Mouse (Mus musculus) E14TG2a.4 (cell line): ENCODE results near the gene Vmn1r227.

Experiments
- H3K27me3 ChIP-seq: 2 replicates; pipeline ENCODE4 v1.6.1; 2014; ENCODE audit warnings: low read length, control low read depth; ENCODE audit not compliant: insufficient read depth
- H3K36me3 ChIP-seq: 2 replicates; pipeline ENCODE4 v1.6.1; 2014; ENCODE audit warnings: low read length, control low read depth; ENCODE audit not compliant: insufficient read depth
- H3K4me1 ChIP-seq: replicated peaks from 2 replicates; pipeline ENCODE4 v1.6.1; 2014; ENCODE audit warnings: low read depth, low read length, control low read depth
- H3K4me3 ChIP-seq: replicated peaks from 2 replicates; pipeline ENCODE4 v1.5.1; 2014; ENCODE audit warnings: mild to moderate bottlenecking, low read length
- H3K9me3 ChIP-seq: 2 replicates; pipeline ENCODE4 v1.6.1; 2014; ENCODE audit warnings: low read length, control low read depth
- CTCF ChIP-seq: conservative IDR thresholded peaks from 2 replicates; pipeline ENCODE4 v1.5.1; 2014; ENCODE audit warnings: low read length
- NANOG ChIP-seq: IDR thresholded peaks from 2 replicates; pipeline ENCODE4 v1.6.1; 2014; ENCODE audit warnings: borderline replicate concordance, low read length, mixed read lengths
- POU5F1 ChIP-seq: IDR thresholded peaks from 2 replicates; pipeline ENCODE4 v1.6.1; 2014; ENCODE audit warnings: low read length, borderline replicate concordance

Gene Vmn1r227

DNA sequence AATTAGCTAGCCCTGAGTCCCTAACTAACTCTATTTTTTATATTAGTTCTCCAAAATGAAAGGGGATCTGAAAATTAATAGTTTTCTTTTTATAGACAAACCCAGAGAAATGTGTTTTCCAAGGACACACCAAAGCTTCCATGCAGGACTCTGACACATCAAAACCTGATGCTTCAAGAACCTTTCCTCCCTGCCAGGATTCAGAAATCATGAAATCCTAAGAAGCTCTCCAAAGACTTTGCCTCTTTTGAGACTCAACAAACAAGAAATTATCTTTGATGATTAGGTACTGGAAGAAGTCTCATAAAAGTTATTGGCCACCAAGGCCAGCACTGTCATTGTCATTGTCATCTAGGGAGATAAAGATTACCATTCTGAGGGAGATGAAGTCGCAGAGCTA is at the start of gene Vmn1r227:
TSS of gene Vmn1r227 (plus strand) at position 301 of the 400 bp plus-strand sequence.
- Histone ChIP-seq H3K4me3 (no peak within 1 kb of the TSS), H3K4me1 (no peaks in the 10 kb centered on the region), H3K27me3 (no peaks in the 10 kb centered on the region), H3K36me3 (no peaks in the 10 kb centered on the region), H3K9me3 (no peaks in the 10 kb centered on the region)
- TF ChIP-seq POU5F1 (no peak), CTCF (no peak), NANOG (no peak)

DNA sequence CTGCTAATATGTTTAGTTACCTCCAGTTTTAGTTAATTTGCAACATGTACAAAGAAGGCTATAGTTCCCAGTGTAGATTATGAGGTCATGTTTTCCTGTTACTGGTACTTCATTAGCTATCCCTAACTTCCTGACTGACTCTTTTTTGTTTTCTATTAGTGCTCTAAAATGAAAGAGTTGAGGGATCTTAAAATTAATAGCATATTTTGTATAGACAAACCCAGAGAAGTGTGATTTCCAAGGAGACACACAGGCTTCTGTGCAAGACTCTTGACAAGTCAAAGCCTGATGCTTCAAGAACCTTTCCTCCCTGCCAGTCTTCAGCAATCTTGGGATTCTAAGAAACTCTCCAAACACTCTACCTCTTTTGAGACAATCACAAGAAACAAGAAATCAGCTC is 47.1 kb upstream of the Vmn1r227 start, which contains the start of gene Vmn1r226:
TSS of gene Vmn1r226 (plus strand) at position 301 of the 400 bp plus-strand sequence.
- no peak for TF ChIP-seq NANOG
- TF ChIP-seq POU5F1 = no peak
- no peak for TF ChIP-seq CTCF
- H3K27me3 ChIP-seq = no peaks in the 10 kb centered on the region
- no peaks in the 10 kb centered on the region for H3K9me3 ChIP-seq

DNA sequence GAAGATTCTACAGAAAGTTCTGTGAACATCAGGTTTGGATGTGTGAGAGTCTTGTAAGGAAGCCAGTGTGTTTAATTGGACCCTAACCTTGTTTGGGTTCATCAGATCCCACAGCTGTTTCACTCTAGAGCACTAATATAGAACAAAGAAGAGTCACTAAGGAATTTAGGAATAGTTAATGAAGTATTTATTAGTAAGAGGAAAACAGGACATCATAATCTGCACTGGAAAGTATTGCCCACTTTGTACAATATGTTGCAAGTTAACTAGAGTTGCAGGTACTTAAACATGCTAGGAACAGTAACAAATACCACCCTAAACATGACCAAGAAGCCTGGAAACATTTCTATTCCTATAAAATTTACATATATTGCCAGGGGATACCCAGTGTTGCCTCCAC is 56.4 kb downstream of the Vmn1r227 start, which contains the start of gene Vmn1r228:
TSS of gene Vmn1r228 (minus strand) at position 101 of the 400 bp plus-strand sequence.
- TF ChIP-seq POU5F1 = no peak
- no peak for TF ChIP-seq CTCF
- no peak for TF ChIP-seq NANOG
- no peaks in the 10 kb centered on the region for H3K27me3 ChIP-seq
- no peaks in the 10 kb centered on the region for H3K36me3 ChIP-seq
- H3K4me1 ChIP-seq = no peaks in the 10 kb centered on the region
- H3K4me3 ChIP-seq = no peak within 1 kb of the TSS
- H3K9me3 ChIP-seq = no peaks in the 10 kb centered on the region

More for the DNA sequence above, 47.1 kb upstream of the Vmn1r227 start, which contains the start of gene Vmn1r226:
- no peak within 1 kb of the TSS for H3K4me3 ChIP-seq
- no peaks in the 10 kb centered on the region for H3K36me3 ChIP-seq
- H3K4me1 ChIP-seq = no peaks in the 10 kb centered on the region
